Mouse (Mus musculus) 416B (cell line): ENCODE results near the gene Prrc2b.
A peak's percentile ranks its signal among the peaks of the same experiment; 100 is the strongest.

Source experiments
- DNase-seq: peaks from one replicate; pipeline ENCODE4 v3.0.0; 2011; ENCODE audit warnings: low read depth

Prrc2b gene

DNA sequence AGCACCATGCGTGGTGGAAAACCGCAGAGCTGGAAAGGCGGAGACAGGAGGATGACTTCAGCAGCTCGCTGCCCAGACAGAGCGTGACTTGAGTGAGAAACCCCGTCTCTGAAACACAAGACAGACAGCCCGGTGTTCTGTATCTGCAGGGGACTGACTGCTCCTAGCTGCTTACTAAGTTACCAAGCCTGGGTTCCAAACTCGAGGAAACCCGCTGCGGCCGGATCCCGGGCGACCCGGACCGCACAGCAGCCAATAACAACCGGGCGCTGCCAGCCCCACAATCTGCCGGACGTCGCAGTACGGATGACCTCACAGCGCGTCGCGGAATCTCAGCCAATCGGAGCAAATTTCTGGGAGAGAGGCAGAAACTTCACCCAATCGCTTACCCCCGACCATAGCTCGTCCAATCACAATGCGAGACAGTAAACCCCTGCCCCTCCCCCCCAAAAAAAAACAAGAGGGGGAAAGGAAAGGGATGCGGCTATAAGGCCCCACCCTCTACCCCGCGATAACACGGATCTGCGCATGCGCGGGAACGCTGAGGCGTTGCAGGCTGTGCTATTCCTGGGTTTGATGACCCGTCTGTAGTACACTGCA, 13.1 kb upstream of the Prrc2b start:
- DNase-seq: peak; percentile 100

DNA sequence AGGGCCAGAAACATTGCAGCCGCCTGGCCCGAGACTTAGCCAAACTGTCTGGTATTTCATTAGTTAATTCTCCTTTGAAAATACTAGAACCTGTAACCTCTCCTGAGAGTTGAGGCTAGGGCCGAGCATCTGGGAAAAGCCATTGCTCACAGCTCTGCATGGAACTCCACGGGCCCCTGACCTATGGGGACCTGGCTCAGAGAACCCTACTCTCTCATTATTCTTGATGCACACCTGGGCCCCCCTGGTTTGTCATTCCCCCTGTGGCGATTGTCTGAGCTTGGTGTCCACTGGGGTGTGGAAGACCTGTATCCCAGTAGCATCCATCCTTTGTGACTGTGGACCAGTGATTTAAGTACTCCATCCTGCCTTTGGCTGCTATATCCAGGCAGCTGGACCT, 11.5 kb upstream of the Prrc2b start:
- no peak for DNase-seq

DNA sequence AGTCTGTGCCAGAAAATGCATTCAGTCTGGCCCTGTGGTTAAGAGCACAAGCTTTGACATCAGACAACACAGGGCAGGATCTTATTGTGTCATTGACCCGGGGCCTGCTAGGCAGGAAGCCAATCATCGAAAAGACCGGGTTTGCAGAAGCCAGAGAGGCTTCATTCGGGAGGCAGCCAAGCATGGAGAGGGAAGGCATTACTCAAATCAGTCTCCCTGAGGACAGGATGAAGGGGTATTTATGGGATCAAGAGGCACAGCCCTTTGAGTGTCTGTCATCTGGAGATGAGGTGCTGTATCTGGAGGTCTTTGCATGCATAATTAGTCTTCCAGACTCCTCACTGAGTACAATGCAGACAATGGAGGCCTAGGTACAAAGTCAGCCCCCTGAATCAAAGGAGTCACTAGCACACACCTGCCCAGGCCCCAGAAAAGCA, 10.4 kb upstream of the Prrc2b start:
- DNase-seq: peak; percentile 52

DNA sequence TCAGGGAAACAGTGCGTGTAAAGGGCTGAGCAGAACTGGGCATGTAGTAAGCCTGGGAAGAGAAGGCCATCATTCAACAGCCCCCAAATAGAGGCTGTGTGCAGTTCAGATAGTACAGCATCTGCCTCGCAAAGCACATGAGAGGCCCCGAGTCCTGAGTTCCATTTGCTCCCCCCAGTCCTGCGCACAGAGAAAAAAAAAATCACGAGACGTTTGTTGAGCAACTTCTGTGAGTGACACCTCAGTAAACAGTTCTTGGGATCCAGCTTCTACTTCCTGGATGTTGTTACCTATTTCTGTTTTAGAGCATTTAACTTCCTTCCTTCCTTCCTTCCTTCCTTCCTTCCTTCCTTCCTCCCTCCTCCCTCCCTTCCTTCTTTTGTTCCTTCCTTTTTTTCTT, 9.3 kb upstream of the Prrc2b start:
- DNase-seq: no peak

DNA sequence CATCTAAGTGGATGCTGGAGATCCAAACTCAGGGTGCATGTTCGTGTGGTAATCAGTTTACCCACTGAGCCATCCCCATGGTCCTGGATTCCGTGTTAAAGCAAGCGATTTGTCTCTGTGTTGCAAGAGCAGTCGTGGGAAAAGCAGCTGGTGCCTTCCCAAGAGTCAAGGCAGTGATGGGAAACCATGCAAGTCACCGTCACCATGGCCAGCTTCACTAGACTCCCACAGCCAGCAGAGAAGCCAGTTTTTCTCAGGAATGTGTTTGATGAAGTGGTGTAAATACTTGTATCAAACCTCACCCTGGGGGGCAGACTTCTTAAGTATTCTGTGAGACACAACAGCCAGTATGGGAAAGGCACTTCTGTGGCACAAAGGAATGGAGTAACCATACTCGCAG, 8.5 kb upstream of the Prrc2b start:
- DNase-seq: no peak

DNA sequence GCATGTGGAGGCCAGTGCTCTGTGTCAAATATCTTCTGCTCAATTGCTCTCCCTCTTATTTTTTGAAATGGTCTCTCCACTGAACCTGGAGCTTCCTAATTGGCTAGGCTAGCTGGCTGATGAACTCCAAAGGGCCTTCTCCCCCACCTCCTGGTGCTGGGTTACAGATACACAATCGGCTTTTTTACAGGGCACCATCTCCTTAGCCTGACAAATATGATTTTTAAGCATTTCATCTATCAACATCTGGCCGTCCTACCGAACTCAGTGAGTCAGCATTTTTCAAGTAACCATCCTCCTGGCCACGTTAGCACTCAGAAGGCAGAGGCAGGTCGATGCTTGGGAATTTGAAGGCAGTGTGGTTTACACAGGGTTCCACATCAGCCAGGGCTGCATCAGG, 6.2 kb upstream of the Prrc2b start:
- DNase-seq: no peak

DNA sequence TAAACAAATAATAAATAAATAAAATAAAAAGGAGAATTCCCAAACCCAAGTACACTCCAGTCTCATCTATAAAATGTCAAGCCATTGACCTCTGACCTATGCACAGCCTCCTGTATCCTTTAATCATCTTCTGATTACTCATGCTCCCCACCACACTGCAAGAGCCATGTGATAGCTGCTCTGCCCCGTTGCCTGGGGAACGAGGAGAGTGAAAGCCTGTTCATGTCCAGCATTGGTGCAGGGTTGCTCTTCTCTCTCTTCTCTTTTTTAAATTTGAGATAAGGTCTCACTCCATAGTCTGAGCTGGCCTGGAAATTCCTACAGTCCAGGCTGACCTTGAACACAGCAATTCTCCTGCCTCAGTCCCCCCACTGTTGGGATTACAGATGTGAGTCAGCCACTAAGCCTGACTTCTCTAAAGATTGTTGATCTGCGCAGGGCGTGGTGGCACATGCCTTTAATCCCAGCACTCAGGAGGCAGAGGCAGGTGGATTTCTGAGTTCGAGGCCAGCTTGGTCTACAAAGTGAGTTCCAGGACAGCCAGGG, 4.2 kb upstream of the Prrc2b start:
- DNase-seq: peak; percentile 73

DNA sequence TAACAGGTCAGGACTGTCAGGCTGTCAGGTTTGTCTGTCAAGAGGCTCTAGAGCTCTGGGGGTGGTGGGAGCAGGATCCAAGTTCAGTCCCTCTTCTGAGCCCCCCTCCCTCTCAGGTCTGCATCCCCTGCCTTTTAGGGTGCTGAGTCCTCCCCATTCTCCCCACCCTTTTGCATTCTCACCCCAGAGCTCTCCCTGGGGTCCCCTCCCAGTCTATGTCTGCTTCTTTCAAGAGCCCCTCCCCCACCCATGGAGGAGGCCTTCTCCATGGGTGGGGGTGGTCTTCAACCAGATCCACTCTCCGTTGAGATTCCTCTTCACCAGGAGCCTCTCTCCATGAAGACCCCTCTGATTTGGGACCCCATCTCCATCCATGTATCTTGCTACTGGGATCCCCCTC, 747 bp upstream of the Prrc2b start:
- DNase-seq: no peak

DNA sequence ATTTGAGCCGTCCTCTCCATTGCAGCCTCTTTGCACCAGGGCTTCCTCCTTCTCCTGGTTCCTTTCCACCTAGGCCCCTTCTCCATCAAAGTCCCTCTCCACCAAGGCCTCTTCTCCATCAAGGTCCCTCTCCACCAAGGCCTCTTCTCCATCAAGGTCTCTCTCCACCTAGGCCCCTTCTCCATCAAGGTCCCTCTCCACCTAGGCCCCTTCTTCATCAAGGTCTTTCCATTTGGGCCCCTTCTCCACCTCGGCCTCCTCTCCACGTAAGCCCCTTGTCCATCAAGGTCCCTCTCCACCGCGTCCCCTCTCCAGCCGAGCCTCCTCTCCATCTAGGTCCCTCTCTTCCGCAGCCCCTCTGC, 339 bp upstream of the Prrc2b start:
- DNase-seq: peak; percentile 49

DNA sequence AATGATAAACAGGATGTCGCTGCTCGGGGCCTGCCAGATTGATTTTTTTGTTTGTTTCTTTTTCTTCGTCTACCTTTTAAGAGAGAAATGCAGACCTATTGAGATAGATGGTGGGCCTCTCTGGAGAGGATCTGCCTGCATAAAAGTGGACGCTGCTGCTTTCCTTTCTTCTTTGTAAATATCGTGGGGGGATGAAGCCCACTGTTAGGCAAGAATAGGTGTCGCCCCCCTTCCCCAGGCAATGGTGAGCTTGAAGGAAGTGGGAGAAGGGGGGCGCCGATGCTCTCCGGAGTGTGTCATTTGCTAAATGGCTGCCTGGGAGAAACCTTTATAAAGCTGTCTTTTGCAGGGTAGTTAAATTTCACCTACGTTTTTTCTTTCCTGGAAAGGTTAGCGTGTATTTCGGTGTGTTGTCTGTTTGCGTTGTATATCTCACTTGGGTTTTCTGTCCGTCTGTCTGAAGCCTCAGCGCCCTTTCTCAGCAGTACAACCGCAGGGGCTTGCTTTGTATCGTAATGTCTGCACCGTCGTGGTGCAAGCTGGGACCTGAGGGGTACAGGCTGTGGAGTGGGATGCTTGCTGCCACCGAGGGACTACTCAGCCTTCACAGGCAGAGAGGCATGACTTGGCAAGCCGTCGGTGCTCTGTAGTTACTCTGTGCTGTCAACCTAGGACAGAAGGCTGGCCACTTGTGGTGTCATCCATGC, 931 bp downstream of the Prrc2b start:
- DNase-seq: peak; percentile 61

DNA sequence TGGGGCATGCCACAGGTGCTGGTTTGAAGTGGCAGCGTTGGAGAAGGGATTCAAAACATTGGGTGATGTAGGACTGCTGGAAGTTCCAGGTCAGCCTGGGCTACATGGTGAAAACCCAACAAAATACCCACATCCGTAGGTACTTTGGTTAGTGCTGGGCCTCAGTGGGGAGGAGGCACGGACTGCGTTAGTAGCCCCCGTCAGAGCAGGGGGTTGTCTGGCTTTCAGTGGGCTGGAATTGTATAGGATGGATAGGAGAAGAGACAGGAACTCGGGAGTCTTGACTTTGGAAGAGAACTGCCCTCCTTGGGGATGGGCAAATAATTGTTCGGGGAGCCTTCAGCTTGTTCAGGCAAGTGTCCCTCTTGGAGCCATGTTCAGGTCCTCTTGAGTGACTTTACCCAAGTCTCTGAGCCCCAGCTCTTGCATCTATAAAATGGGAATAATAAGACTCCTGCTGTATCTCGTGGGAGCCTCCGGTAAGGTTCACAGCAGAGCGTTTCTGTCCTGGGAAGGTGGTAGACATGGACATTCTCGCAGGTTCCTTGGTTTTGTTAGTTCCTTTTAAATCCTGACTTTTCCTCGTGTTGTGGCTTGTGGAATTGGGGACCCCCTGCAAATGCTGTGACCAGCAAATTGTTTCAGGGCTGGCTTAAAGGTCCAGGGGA, 1.6 kb downstream of the Prrc2b start:
- no peak for DNase-seq

DNA sequence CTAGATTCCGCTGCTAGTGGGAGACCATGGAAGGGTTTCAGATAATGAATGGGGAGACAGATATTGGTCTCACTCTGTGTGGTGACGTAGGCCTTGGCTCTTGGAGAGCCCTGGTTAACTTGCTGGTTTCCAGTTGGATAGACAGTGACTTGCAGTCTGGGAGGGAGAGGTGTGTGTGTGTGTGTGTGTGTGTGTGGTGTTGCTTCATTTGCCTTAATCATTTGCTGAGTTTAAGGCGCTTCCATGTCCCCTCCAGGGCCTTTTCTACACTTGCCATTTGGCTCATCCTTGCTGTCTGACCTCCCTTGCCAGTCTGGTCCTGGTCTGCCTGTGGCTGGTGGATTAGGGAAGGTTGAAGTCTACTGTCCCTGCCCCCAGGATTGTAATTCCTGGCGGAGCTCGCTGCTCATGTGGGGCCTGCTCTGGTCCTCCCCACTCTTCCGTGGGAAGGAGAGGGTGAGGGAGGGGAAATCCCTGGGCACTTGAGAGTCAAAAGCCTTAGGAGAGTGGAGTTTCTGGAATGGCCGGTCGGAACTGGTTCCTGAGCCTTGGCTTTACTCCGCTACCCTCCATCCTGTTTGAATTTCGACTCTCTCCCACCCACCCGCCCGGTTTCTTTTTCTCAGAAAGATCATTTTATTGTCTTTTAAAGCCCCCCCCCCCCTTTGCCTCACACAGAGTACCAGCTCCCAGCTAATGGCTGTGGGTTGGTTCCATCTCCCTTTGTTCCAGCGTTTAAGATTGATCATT, 2.3 kb downstream of the Prrc2b start:
- DNase-seq: peak; percentile 61

DNA sequence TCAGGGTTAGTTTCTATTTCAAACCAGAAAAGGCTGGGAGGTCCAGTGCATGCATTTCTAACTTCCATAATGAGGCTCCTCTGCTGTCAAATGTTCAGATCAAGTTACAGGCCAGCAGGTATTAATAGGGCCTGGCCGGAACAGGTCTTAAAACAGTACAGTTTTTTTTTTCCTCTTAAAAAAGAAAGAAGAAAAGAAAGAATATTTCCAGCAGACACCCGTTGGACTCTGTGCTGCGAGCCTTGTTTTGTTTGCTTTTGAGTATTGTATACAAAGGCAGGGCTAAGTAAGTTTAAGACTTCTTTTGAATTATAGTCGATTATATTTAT, 2.9 kb downstream of the Prrc2b start:
- DNase-seq: no peak

DNA sequence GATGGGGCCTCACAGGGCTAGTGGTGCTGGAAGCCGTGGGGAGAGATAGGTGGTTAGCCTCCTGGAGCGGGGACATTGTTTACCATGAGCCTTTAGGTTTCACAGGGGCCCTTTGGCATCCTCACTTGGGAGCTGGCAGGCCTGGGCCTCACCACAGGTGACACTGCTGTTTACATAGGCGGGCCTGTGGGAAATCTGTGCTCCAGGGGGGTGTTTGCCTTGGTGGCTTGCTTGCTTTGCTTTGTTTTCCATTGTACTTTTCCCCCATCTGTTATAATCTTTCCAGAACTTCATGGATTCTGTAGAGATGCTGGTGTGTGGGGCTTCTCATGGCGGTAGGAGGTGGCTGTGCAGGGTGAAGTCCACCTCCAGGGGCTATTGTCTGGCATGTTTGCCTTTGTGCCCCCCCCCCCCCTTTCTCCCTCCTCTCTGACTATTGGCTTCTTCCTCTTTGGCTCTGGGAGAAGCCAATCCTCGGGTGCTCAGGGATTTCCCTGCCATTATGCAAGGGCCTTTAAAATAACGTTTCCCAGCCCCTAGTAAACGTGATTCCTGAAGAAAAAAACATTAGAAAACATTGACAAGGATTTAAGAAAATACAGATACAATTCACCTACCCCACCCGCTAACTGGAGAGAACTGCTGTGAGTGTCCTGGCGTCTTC, 3.6 kb downstream of the Prrc2b start:
- DNase-seq: no peak

DNA sequence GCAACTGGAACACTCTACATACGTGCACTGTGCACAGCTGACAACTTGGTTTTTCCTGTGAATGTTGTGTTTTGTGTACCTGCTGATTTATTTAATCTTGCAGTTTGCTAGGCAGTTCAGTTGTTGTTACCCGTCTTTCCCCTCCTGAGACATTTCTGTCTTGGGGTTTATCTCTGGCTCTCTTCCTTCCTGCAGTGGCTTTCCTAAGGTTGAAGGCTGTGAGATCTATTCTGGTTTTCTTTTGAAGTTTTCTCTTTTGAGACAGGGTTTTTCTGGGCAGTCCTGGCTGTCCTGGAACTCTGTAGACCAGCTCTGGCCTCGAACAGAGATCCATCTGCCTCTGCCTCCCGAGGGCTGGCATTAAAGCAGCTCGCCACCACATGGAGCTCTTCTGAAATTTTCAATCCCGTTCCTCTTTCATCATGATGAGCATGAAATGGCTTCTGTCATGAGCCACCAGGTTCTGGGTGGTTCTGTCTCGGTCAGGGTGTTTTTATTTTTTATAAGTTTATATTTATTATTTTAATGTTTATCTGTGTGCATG, 4.2 kb downstream of the Prrc2b start:
- no peak for DNase-seq

DNA sequence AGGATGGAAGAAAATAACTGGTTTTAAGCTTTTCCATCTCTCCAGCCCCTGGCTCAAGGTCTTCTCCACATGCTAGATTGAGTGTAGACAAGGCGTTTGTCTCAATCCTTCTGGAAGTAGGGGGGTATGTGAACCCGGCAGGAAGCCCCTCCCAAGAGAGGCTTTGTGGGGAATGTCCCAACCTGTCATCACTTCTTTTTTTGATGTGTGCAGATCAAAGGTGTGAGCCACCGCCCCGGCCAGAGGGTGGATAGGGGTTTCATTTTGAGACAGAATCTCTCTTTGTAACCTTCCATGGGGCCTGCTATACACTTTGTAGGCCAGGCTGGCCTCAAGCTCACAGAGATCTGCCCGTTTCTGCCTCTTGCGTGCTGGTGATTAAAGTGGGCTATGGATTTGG, 4.7 kb downstream of the Prrc2b start:
- no peak for DNase-seq

DNA sequence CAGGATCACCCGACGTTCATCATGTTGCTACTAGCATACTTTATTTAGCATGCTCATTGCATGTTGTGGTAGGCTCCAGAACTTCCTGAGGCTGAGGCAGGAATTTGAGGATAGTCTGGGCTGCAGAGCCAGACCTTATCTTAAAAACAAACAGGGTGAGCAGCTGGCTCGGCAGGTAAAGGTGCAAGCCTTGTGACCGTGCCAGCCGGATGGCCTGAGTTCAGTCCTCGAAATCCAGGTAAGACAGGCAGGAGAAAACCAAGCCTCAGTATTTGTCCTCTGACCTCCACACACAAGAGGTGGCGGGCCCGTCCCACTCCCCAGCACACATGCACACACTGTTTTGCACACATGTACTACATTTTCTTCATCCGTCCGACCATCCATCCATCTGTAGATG, 5.8 kb downstream of the Prrc2b start:
- DNase-seq: no peak

DNA sequence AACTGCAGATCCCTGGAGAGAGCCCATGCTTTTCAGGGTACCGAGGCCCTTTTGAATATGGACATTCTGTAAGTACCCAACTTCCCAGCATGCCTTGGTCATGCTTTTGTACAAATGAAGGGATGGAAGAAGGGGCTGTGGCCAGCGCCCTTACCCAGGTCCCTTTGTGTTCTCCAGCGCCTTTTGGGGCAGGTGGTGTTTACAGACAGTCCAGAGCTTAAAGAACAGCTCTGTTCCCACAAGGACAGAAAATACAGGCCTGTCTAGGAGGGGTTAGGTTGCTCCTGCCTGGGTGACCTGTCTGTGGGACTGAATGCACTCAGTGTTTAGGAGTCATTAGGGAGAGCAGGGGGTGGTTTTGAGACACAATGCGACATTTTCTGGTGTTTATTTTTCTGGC, 6.4 kb downstream of the Prrc2b start:
- DNase-seq: no peak

DNA sequence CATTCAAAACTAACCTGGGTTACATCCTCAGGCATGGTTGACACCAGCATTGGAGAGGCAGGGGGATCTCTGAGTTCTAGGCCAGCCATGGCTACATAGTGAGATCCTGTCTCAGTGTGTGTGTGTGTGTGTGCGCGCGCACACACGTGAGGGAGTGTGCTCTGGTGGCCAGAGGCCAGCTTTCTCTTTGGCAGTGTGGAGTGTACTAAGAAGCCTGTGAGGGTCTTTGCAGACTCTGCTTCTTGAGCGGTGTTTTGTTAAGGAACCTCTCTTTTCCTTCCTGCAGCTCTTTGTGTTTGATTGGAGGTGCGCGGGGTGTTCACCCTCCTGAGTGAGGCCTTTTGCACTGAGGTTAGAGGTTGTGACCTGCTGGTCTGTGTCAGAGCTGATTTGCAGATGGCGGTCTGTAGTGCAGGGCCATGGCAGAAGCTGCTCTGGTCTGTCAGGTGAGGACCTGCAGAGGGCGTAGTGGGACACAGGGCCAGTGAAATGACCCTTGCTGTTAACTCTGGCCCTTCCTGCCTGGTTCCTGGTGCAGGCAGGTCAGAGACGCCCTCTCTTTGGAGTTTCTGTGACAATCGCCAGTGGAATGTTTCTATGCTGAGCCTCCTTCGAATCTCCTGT, 7.8 kb downstream of the Prrc2b start:
- DNase-seq: no peak

DNA sequence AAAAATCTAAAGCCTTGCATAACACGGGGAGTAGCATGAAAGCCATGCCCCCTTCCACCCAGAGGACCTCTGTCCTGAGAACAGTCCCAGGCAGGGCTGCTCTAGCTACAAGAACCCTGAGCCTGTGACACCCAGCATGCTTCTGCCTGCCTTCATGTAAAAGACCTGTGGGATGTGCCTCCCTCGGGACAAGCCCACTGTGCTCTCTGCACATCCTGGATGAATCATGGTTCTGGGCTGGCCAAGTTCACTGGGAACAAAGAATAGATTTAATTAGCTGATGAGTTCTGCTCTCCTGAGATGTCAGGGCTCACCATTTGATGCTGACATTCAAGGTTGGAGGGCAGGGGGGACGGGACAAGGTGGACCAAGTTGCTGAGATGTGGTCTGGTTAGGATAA, 9.6 kb downstream of the Prrc2b start:
- no peak for DNase-seq

DNA sequence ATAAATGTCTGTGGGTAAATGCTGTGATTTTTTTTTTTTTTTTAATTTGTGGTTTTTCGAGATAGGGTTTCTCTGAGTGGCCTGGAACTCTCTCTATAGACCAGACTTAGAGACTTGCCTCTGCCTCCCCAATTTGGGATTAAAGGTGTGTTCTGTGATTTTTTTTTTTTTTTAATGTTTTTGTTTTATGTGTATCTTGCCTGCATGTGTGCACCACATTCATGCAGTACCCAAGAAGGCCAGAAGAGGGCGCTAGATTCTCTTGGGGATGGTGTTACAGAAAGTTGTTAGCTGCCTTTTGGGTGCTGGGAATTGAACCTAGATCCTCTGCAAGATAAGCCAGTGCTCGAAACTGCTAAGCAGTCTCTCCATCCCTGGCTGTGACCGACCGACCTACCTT, 10.1 kb downstream of the Prrc2b start:
- DNase-seq: no peak

DNA sequence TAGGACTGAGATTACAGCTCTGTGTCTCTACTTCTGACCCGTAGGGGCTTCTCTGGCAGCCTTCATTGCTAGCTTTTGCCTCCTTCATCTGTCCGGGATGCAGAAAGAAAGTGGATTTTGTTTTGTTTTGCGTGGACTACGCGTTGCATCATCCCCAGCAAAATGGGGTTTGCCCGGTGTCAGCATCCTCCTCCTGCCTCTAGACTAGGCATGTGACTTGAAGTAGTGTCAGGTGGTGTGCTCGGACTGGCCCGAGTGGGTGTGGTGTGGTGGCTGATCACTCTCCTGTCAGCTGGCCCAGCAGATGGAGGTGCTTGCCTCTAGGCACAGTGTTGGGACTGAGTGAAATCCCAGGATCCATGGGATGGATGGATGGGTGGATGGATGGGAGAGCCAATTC, 11.2 kb downstream of the Prrc2b start:
- no peak for DNase-seq
